Mouse (Mus musculus) kidney, embryonic 16.5 days (tissue): ENCODE data around the gene Uck1. TPM values are rescaled to one million over a fixed set of nuclear protein-coding genes. Genes with fewer than 3 reads are reported as not detected.

Experiments
- ATAC-seq: fragments of 200-750 bp; cut with Nextera tagmentation; 2 replicates; pipeline ENCODE4 v1.8.0; 2017; ENCODE audit warnings: moderate TSS enrichment; ENCODE audit not compliant: low FRiP score, low TSS enrichment
- H3K27ac ChIP-seq: fragments of 300-500 bp; sonication (generic); 2 replicates; pipeline ENCODE4 v1.5.1; 2014; ENCODE audit warnings: low read length
- H3K27me3 ChIP-seq: fragments of 300-500 bp; sonication (generic); 2 replicates; pipeline ENCODE4 v1.6.1; 2014; ENCODE audit warnings: low read length, control low read depth, mixed read lengths; ENCODE audit not compliant: insufficient read depth
- H3K36me3 ChIP-seq: fragments of 300-500 bp; sonication (generic); 2 replicates; pipeline ENCODE4 v1.6.1; 2014; ENCODE audit warnings: low read length, control low read depth, mixed read lengths; ENCODE audit not compliant: insufficient read depth
- H3K4me1 ChIP-seq: fragments of 300-500 bp; sonication (generic); 2 replicates; pipeline ENCODE4 v1.6.1; 2014; ENCODE audit warnings: low read length, control low read depth, mixed read lengths; ENCODE audit not compliant: insufficient read depth
- H3K4me2 ChIP-seq: fragments of 300-500 bp; sonication (generic); replicated peaks from 2 replicates; pipeline ENCODE4 v1.6.1; 2014; ENCODE audit warnings: low read depth, low read length
- H3K4me3 ChIP-seq: fragments of 300-500 bp; sonication (generic); 2 replicates; pipeline ENCODE4 v1.5.1; 2014; ENCODE audit warnings: mild to moderate bottlenecking, low read length
- H3K9ac ChIP-seq: fragments of 300-500 bp; sonication (generic); replicated peaks from 2 replicates; pipeline ENCODE4 v1.6.1; 2014; ENCODE audit warnings: low read length
- H3K9me3 ChIP-seq: fragments of 300-500 bp; sonication (generic); 2 replicates; pipeline ENCODE4 v1.6.1; 2016; ENCODE audit warnings: low read length, control low read depth
- WGBS: fragments of 180-500 bp; shearing (Covaris S2); extraction: QIAGEN DNeasy Blood & Tissue Kit; methylation state at CpG from one replicate; pipeline ENCODE4 v1.1.7; 2014; 5-methylcytosine and 5-hydroxymethylcytosine counted together
- polyA plus RNA-seq: library from polyadenylated mRNA; unstranded; fragments of >200 nt; fragmentation: Nextera tagmentation; extraction: Ambion mirVana; gene quantifications from 2 replicates; pipeline ENCODE4 v1.2.1, GENCODE M21; 2015

Uck1 gene
- polyA plus RNA-seq, 1 experiment from 2014 or later = 88.5 TPM

- Histone ChIP-seq H3K4me1 (no peaks in the 10 kb centered on the region), H3K27me3 (no peaks in the 10 kb centered on the region), H3K4me3 (no peak overlapping the region), H3K9me3 (no peaks in the 10 kb centered on the region), H3K4me2 (no peak overlapping the region), H3K36me3 (peaks cover 99% of the 10 kb centered on the region), H3K9ac (no peak overlapping the region), H3K27ac (no peak overlapping the region)
- ATAC-seq = no peak
- WGBS = 91% methylated on average over 8 of the region's 8 CpGs
Observed at GRCm38 (mm10) chr2:32211689-32212088, 48.3 kb downstream of the Uck1 start.

GRCm38 (mm10) chr2:32207682-32208081 is 52.3 kb downstream of the Uck1 start:
- Histone ChIP-seq H3K4me1 (no peaks in the 10 kb centered on the region), H3K27me3 (no peaks in the 10 kb centered on the region), H3K9ac (no peak overlapping the region), H3K36me3 (peaks cover 97% of the 10 kb centered on the region), H3K9me3 (no peaks in the 10 kb centered on the region), H3K4me3 (no peak overlapping the region), H3K4me2 (no peak overlapping the region), H3K27ac (no peak overlapping the region)
- 0 out of 2 replicates have a peak, but pooled peaks have one; percentile 51 for ATAC-seq
- 94% methylated on average over 1 of the region's 1 CpGs for WGBS

Other genes starting within 250 kb of the Uck1 start
- 1.6 and 1.8 TPM in 2 replicates for gene Fam78a, start 175.3 kb downstream of the Uck1 start, polyA plus RNA-seq
- 6.8 and 7.8 TPM in 2 replicates for gene Plpp7, start 164.6 kb downstream of the Uck1 start, polyA plus RNA-seq
- gene Prrc2b, start 109.1 kb downstream of the Uck1 start, polyA plus RNA-seq = 30.3 and 30.4 TPM in 2 replicates
- gene Pomt1, start 23.6 kb downstream of the Uck1 start, polyA plus RNA-seq = 31.6 and 32.9 TPM in 2 replicates
- 26.6 and 28.0 TPM in 2 replicates for gene Golga2, start 27.2 kb upstream of the Uck1 start, polyA plus RNA-seq
- gene Swi5, start 27.9 kb upstream of the Uck1 start, polyA plus RNA-seq = 407 and 433 TPM in 2 replicates
- 54.9 and 66.7 TPM in 2 replicates for gene Ciz1, start 92.2 kb upstream of the Uck1 start, polyA plus RNA-seq
- 5.4 TPM in 2 replicates for gene Dnm1, start 93.2 kb upstream of the Uck1 start, polyA plus RNA-seq
- gene 1110008P14Rik, start 121.8 kb upstream of the Uck1 start, polyA plus RNA-seq = 50.1 and 51.6 TPM in 2 replicates
- gene Lcn2, start 128.1 kb upstream of the Uck1 start, polyA plus RNA-seq = 9.0 and 12.7 TPM in 2 replicates
- 38.3 and 39.5 TPM in 2 replicates for gene Ptges2, start 135.7 kb upstream of the Uck1 start, polyA plus RNA-seq
- gene Naif1, start 190.3 kb upstream of the Uck1 start, polyA plus RNA-seq = 7.3 and 8.2 TPM in 2 replicates
- 21.2 and 21.9 TPM in 2 replicates for gene Slc25a25, start 191.3 kb upstream of the Uck1 start, polyA plus RNA-seq